Mouse (Mus musculus): ENCODE measurements around the gene Erc2. TPM values are rescaled to one million over a fixed set of nuclear protein-coding genes. Genes with fewer than 3 reads are reported as not detected.

Erc2 gene
- polyA plus RNA-seq, 1 experiment, result 0.89 TPM

DNA sequence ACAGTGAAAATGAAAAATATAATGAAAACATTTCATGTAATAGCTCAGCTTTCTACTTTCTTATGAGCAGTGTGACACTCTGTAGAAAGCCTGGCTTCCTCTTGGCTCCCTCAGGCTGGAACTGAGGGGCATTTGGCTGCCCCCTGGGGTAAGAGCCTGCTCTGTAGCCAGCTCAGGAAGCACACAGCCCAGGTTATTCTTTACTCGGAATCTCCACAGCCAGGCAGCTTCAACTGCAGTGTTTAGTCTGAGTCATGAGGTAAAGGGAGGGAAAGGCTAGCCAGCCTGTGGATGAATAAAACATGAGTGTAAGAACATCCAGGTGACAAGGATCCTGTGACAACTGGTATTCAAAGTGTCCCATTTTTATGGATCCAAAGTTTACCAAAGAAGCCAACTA lies 323.0 kb downstream of the Erc2 start:
- 28% methylated on average over 1 of the region's 1 CpGs for WGBS
- no peak overlapping the region for H3K4me3 ChIP-seq (ENCODE audit: low read depth, low read length)
- no peak overlapping the region for H3K27ac ChIP-seq (ENCODE audit: insufficient read depth, low read depth, low read length)
- H3K36me3 ChIP-seq (ENCODE audit: control insufficient read depth, insufficient read depth, low read length), result no peaks in the 10 kb centered on the region
- H3K27me3 ChIP-seq (ENCODE audit: control insufficient read depth, insufficient read depth, low read length), result no peaks in the 10 kb centered on the region
- no peaks in the 10 kb centered on the region for H3K4me1 ChIP-seq (ENCODE audit: control insufficient read depth, insufficient read depth, insufficient read length, low read length)
- no peak for TF ChIP-seq CTCF (IDR thresholded peaks at IDR 0.05; ENCODE audit: extremely low read depth, insufficient read length, insufficient replicate concordance, low read depth, low read length)
- TF ChIP-seq POLR2A (IDR thresholded peaks at IDR 0.05; ENCODE audit: low read depth, low read length), result no peak

DNA sequence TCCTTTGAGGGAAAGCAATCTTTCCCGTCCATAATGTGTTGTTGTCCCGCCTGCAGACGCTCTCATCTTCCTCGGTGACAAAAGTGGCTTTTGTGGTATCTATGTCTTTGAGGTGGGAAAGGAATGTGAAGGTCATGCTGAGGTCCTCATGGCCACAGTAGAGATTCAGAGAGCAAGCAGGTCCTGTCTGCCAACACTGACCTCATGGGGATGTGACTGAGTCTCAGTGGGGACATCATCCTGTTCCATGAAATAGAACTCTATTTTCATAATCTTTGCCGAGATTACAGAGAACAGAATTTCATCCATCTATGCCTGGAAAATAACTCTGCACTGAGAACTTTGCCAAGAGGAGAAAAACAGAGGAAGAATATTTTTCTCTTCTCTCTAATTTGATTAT lies 324.0 kb downstream of the Erc2 start:
- Histone ChIP-seq H3K4me1 (ENCODE audit: control insufficient read depth, insufficient read depth, insufficient read length, low read length) (no peaks in the 10 kb centered on the region), H3K27me3 (ENCODE audit: control insufficient read depth, insufficient read depth, low read length) (no peaks in the 10 kb centered on the region), H3K27ac (ENCODE audit: insufficient read depth, low read depth, low read length) (no peak overlapping the region), H3K36me3 (ENCODE audit: control insufficient read depth, insufficient read depth, low read length) (no peaks in the 10 kb centered on the region), H3K4me3 (ENCODE audit: low read depth, low read length) (no peak overlapping the region)
- TF ChIP-seq CTCF (IDR thresholded peaks at IDR 0.05; ENCODE audit: extremely low read depth, insufficient read length, insufficient replicate concordance, low read depth, low read length) (no peak), POLR2A (IDR thresholded peaks at IDR 0.05; ENCODE audit: low read depth, low read length) (no peak)
- WGBS, result 79% methylated on average over 5 of the region's 5 CpGs

DNA sequence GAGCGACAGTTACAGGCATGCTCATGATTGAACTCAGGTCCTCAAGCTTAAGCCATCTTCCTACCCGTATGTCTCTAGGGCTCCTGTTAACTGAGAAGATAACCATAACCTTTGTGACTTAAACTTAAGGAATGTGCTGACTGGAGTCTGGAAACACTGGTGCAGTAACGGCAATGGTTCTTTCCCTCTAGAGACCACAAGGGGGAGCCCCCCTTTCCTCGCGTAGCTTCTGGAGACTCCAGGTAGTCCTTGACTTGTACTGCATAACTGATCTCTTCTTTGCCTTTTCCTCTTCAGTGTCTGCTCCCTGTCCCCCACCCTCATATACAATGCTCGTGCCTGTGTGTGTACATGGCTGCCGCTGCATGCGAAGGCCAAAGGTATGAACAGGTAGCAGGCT lies 326.2 kb downstream of the Erc2 start:
- WGBS, result 62% methylated on average over 8 of the region's 8 CpGs
- no peak overlapping the region for H3K27ac ChIP-seq (ENCODE audit: insufficient read depth, low read depth, low read length)
- no peaks in the 10 kb centered on the region for H3K27me3 ChIP-seq (ENCODE audit: control insufficient read depth, insufficient read depth, low read length)
- TF ChIP-seq POLR2A (IDR thresholded peaks at IDR 0.05; ENCODE audit: low read depth, low read length), result no peak
- peak; percentile 20; the same call in 1 of the 2 replicates for TF ChIP-seq CTCF (IDR thresholded peaks at IDR 0.05; ENCODE audit: extremely low read depth, insufficient read length, insufficient replicate concordance, low read depth, low read length)
- H3K36me3 ChIP-seq (ENCODE audit: control insufficient read depth, insufficient read depth, low read length), result no peaks in the 10 kb centered on the region
- no peak overlapping the region for H3K4me3 ChIP-seq (ENCODE audit: low read depth, low read length)
- H3K4me1 ChIP-seq (ENCODE audit: control insufficient read depth, insufficient read depth, insufficient read length, low read length), result no peaks in the 10 kb centered on the region

DNA sequence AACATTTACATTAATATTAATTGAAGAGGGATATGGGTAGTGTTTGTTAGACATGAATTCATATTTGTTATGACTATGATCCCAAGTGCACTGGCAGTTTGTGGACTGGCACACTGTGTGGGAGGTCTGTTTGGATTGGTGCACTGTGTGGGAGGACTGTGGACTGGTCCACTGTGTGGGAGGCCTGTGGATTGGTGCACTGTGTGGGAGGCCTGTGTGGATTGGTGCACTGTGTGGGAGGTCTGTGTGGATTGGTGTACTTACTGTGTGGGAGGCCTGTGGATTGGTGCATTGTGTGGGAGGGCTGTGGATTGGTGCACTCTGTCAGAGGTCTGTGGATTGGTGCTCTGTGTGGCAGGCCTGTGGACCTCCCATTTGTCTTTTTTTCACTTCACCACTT lies 331.6 kb downstream of the Erc2 start:
- Histone ChIP-seq H3K4me1 (ENCODE audit: control insufficient read depth, insufficient read depth, insufficient read length, low read length) (no peaks in the 10 kb centered on the region), H3K36me3 (ENCODE audit: control insufficient read depth, insufficient read depth, low read length) (no peaks in the 10 kb centered on the region), H3K27me3 (ENCODE audit: control insufficient read depth, insufficient read depth, low read length) (no peaks in the 10 kb centered on the region), H3K4me3 (ENCODE audit: low read depth, low read length) (no peak overlapping the region), H3K27ac (ENCODE audit: insufficient read depth, low read depth, low read length) (no peak overlapping the region)
- no peak for TF ChIP-seq CTCF (IDR thresholded peaks at IDR 0.05; ENCODE audit: extremely low read depth, insufficient read length, insufficient replicate concordance, low read depth, low read length)
- TF ChIP-seq POLR2A (IDR thresholded peaks at IDR 0.05; ENCODE audit: low read depth, low read length), result no peak

DNA sequence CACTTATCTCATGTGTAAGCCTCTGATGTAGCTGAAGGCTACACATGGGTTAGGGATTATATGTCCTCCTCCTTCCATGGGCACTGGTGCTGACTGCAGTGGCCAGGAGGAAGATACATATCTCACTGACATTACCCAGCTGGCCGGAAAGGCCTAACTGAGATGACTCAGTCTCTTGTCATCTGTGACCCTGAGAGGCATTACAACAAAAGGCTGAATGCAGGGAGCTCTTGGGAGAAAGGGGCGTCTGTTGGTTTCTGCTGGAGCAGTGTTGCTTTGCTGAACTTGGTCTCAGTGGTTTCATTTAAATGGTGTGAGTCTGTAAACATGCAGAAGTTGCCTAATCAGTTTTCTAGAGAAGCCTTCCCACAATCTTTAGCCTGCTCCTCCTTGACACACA lies 334.6 kb downstream of the Erc2 start:
- no peak overlapping the region for H3K27ac ChIP-seq (ENCODE audit: insufficient read depth, low read depth, low read length)
- WGBS, result 62% methylated on average over 2 of the region's 2 CpGs

DNA sequence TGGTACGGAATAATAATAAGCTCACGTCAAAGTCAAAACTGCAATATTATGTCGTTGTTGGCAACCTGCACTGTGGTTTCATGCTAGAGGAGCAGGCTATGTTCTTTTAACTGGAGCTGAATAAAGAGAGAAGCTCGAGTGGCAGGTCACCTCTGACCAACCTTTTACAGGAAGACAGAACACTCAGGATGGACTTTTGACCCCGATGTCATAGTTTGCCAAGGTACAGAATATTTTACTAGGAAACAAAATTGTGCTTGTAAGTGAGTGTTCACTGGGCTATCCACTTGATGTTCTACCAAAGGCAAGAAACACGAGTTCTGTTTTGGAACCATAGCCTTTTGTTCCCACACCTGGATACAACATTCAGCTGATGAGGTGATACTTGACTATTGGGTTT lies 351.5 kb downstream of the Erc2 start:
- WGBS, result 76% methylated on average over 6 of the region's 6 CpGs
- no peak overlapping the region for H3K4me3 ChIP-seq (ENCODE audit: low read depth, low read length)
- H3K36me3 ChIP-seq (ENCODE audit: control insufficient read depth, insufficient read depth, low read length), result no peaks in the 10 kb centered on the region
- TF ChIP-seq POLR2A (IDR thresholded peaks at IDR 0.05; ENCODE audit: low read depth, low read length) (no peak), CTCF (IDR thresholded peaks at IDR 0.05; ENCODE audit: extremely low read depth, insufficient read length, insufficient replicate concordance, low read depth, low read length) (no peak)
- no peaks in the 10 kb centered on the region for H3K27me3 ChIP-seq (ENCODE audit: control insufficient read depth, insufficient read depth, low read length)
- no peak overlapping the region for H3K27ac ChIP-seq (ENCODE audit: insufficient read depth, low read depth, low read length)
- H3K4me1 ChIP-seq (ENCODE audit: control insufficient read depth, insufficient read depth, insufficient read length, low read length), result no peaks in the 10 kb centered on the region

More for the DNA sequence above, 334.6 kb downstream of the Erc2 start:
- Histone ChIP-seq H3K36me3 (ENCODE audit: control insufficient read depth, insufficient read depth, low read length) (no peaks in the 10 kb centered on the region), H3K27me3 (ENCODE audit: control insufficient read depth, insufficient read depth, low read length) (no peaks in the 10 kb centered on the region), H3K4me3 (ENCODE audit: low read depth, low read length) (no peak overlapping the region), H3K4me1 (ENCODE audit: control insufficient read depth, insufficient read depth, insufficient read length, low read length) (no peaks in the 10 kb centered on the region)
- TF ChIP-seq CTCF (IDR thresholded peaks at IDR 0.05; ENCODE audit: extremely low read depth, insufficient read length, insufficient replicate concordance, low read depth, low read length) (no peak), POLR2A (IDR thresholded peaks at IDR 0.05; ENCODE audit: low read depth, low read length) (no peak)

DNA sequence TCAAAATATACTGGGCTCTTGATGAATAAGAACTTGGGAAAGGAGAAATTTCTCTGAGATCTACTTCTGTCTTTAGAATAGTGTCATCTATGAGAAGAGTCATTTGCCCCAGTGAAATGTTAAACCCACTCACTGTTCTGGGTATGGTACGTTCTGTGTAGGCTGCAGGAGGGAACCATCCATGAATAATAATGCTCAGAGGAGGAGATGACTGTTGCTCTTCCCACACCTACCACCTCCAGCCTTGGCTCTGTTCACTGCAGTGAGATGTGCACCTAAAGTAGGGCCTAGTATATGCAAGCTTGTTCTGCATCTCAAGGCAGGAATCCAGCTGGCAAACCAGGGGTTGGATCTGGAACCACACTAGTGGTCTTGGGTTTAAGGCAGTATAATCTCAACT lies 353.4 kb downstream of the Erc2 start:
- Histone ChIP-seq H3K4me1 (ENCODE audit: control insufficient read depth, insufficient read depth, insufficient read length, low read length) (no peaks in the 10 kb centered on the region), H3K4me3 (ENCODE audit: low read depth, low read length) (no peak overlapping the region), H3K36me3 (ENCODE audit: control insufficient read depth, insufficient read depth, low read length) (no peaks in the 10 kb centered on the region), H3K27ac (ENCODE audit: insufficient read depth, low read depth, low read length) (no peak overlapping the region), H3K27me3 (ENCODE audit: control insufficient read depth, insufficient read depth, low read length) (no peaks in the 10 kb centered on the region)
- WGBS, result 66% methylated on average over 1 of the region's 1 CpGs
- TF ChIP-seq POLR2A (IDR thresholded peaks at IDR 0.05; ENCODE audit: low read depth, low read length) (no peak), CTCF (IDR thresholded peaks at IDR 0.05; ENCODE audit: extremely low read depth, insufficient read length, insufficient replicate concordance, low read depth, low read length) (no peak)

DNA sequence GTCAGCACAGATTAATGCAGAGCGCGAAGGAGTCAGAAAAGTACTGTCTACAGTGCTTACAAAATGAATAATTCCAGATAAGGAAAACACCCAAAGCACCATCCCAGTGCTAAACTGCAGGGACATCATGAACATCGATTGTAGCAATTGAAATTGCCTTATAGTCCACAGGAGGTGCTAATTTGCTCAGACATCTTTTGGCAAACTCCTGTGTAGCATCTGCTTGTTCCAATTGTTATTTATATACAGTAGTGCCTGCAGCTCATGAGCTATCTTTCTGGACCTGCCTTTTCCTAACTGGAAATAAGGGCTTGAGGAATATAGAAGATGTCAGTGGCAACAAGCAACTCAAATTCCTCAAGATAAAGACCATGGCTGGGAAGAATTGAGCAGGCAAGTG lies 362.5 kb downstream of the Erc2 start:
- Histone ChIP-seq H3K27ac (ENCODE audit: insufficient read depth, low read depth, low read length) (no peak overlapping the region), H3K4me1 (ENCODE audit: control insufficient read depth, insufficient read depth, insufficient read length, low read length) (no peaks in the 10 kb centered on the region), H3K4me3 (ENCODE audit: low read depth, low read length) (no peak overlapping the region), H3K36me3 (ENCODE audit: control insufficient read depth, insufficient read depth, low read length) (no peaks in the 10 kb centered on the region), H3K27me3 (ENCODE audit: control insufficient read depth, insufficient read depth, low read length) (no peaks in the 10 kb centered on the region)
- WGBS, result 73% methylated on average over 3 of the region's 3 CpGs
- TF ChIP-seq CTCF (IDR thresholded peaks at IDR 0.05; ENCODE audit: extremely low read depth, insufficient read length, insufficient replicate concordance, low read depth, low read length) (no peak), POLR2A (IDR thresholded peaks at IDR 0.05; ENCODE audit: low read depth, low read length) (no peak)
